Mouse (Mus musculus) gastrocnemius, postnatal 10 days (tissue): ENCODE results near the gene Fgf3. TPM values are rescaled to one million over a fixed set of nuclear protein-coding genes. Genes with fewer than 3 reads are reported as not detected.

Experiments used
- total RNA-seq, 2 experiments: library from RNA; stranded (reverse); gene quantifications; 2 replicates each; pipeline ENCODE4 v1.2.3; 2021

Fgf3 gene
- total RNA-seq, 2 experiments from 2014 or later: not detected

Other genes starting within 250 kb of the Fgf3 start
- 10 to 100 TPM in 1 of 2 experiments, 1 to 10 TPM in 1; 8.6 to 11.6 TPM for gene Ano1, start 86.1 kb upstream of the Fgf3 start, total RNA-seq
- gene Fgf4, start 9.3 kb downstream of the Fgf3 start, total RNA-seq: under 1 TPM; 0.09 to 0.27 TPM
- not detected for gene Fgf15, start 58.4 kb downstream of the Fgf3 start, total RNA-seq
- 10 to 100 TPM; 12.1 to 12.9 TPM for gene LTO1, start 77.0 kb downstream of the Fgf3 start, total RNA-seq
- 10 to 100 TPM; 34.7 to 51.6 TPM for gene Ccnd1, start 101.8 kb downstream of the Fgf3 start, total RNA-seq